Mouse (Mus musculus) ES-E14 (cell line): Measurements from ENCODE around the gene Nrxn3.

ENCODE experiments used
- CHD2 ChIP-seq: IDR thresholded peaks from 2 replicates; pipeline ENCODE4 v1.6.1; 2014; ENCODE audit warnings: mild to moderate bottlenecking, low read depth, low read length, inconsistent platforms
- HCFC1 ChIP-seq: IDR thresholded peaks from 2 replicates; pipeline ENCODE4 v1.6.1; 2012; ENCODE audit warnings: low read length, inconsistent platforms, borderline replicate concordance; ENCODE audit not compliant: insufficient read depth
- MAFK ChIP-seq: IDR thresholded peaks from 2 replicates; pipeline ENCODE4 v1.6.1; 2014; ENCODE audit warnings: mild to moderate bottlenecking, low read depth, low read length, inconsistent platforms; ENCODE audit not compliant: insufficient read depth
- ZC3H11A ChIP-seq: IDR thresholded peaks from 2 replicates; pipeline ENCODE4 v1.6.1; 2012; ENCODE audit warnings: low read depth, mild to moderate bottlenecking, inconsistent platforms, low read length, borderline replicate concordance
- ZNF384 ChIP-seq: IDR thresholded peaks from 2 replicates; pipeline ENCODE4 v1.6.1; 2012; ENCODE audit warnings: low read depth, low read length, inconsistent platforms

- TF ChIP-seq MAFK: no peak
- no peak for TF ChIP-seq ZNF384
- TF ChIP-seq HCFC1: no peak
- TF ChIP-seq CHD2: no peak
- no peak for TF ChIP-seq ZC3H11A
These were observed 903.1 kb downstream of the Nrxn3 start for GRCm38 (mm10) chr12:89625746-89626145.
